Mouse (Mus musculus) retina, postnatal 7 days (tissue): ENCODE results near the gene Ypel1.

Experiments used
- DNase-seq: peaks from one replicate; pipeline ENCODE4 v3.0.0-alpha.2; 2012; ENCODE audit warnings: low read depth, low spot score

Gene Ypel1

GRCm38 (mm10) chr16:17086669-17087193, 17.2 kb downstream of the Ypel1 start:
- DNase-seq = no peak

- no peak for DNase-seq
Measured at GRCm38 (mm10) chr16:17088346-17088745, 18.9 kb downstream of the Ypel1 start.

- DNase-seq = no peak
Measured at GRCm38 (mm10) chr16:17096938-17097337, 27.4 kb downstream of the Ypel1 start.

GRCm38 (mm10) chr16:17102630-17103220, 33.2 kb downstream of the Ypel1 start:
- DNase-seq = no peak

- no peak for DNase-seq
Measured at GRCm38 (mm10) chr16:17104600-17104999, 35.1 kb downstream of the Ypel1 start.

- peak; percentile 72 for DNase-seq
Measured at GRCm38 (mm10) chr16:17110771-17111743, 41.6 kb downstream of the Ypel1 start, which contains the start of gene Ppil2. Gene Ppil2 (minus strand): TSS chr16:17111257.

GRCm38 (mm10) chr16:17117309-17117799, 47.9 kb downstream of the Ypel1 start:
- DNase-seq = no peak

GRCm38 (mm10) chr16:17121569-17121968, 52.1 kb downstream of the Ypel1 start:
- DNase-seq = no peak

- no peak for DNase-seq
Measured at GRCm38 (mm10) chr16:17124119-17124870, 54.8 kb downstream of the Ypel1 start.

GRCm38 (mm10) chr16:17124871-17125520, 55.5 kb downstream of the Ypel1 start, which contains the start of gene 2610318N02Rik:
Gene 2610318N02Rik (minus strand): TSS chr16:17125167.
- DNase-seq = peak; percentile 52

GRCm38 (mm10) chr16:17127292-17127691, 57.8 kb downstream of the Ypel1 start:
- no peak for DNase-seq

- DNase-seq = no peak
Measured at GRCm38 (mm10) chr16:17131191-17132088, 61.9 kb downstream of the Ypel1 start.

GRCm38 (mm10) chr16:17132089-17132905, 62.8 kb downstream of the Ypel1 start, which contains the start of gene Sdf2l1:
Gene Sdf2l1 (minus strand): TSS chr16:17132383.
- peak; percentile 93 for DNase-seq

- no peak for DNase-seq
Measured at GRCm38 (mm10) chr16:17132906-17133200, 63.4 kb downstream of the Ypel1 start.
